Mouse (Mus musculus) kidney, postnatal 0 days (tissue): ENCODE results near the gene Ifitm2. TPM values are rescaled to one million over a fixed set of nuclear protein-coding genes. Genes with fewer than 3 reads are reported as not detected.

Experiments used
- ATAC-seq: fragments of 200-750 bp; cut with Nextera tagmentation; replicated peaks from 2 replicates; pipeline ENCODE4 v1.8.0; 2017; ENCODE audit warnings: low read depth, moderate number of reproducible peaks, moderate TSS enrichment, moderate library complexity; ENCODE audit not compliant: low FRiP score
- DNase-seq: peaks from one replicate; pipeline ENCODE4 v3.0.0-alpha.2; 2016; ENCODE audit warnings: low spot score
- H3K27ac ChIP-seq: fragments of 300-500 bp; sonication (generic); 2 replicates; pipeline ENCODE4 v1.5.1; 2014; ENCODE audit warnings: mild to moderate bottlenecking
- H3K27me3 ChIP-seq: fragments of 300-500 bp; sonication (generic); 2 replicates; pipeline ENCODE4 v1.6.1; 2014; ENCODE audit warnings: low read length, mixed read lengths; ENCODE audit not compliant: insufficient read depth
- H3K36me3 ChIP-seq: fragments of 300-500 bp; sonication (generic); 2 replicates; pipeline ENCODE4 v1.6.1; 2014; ENCODE audit warnings: low read length, mixed read lengths; ENCODE audit not compliant: insufficient read depth
- H3K4me1 ChIP-seq: fragments of 300-500 bp; sonication (generic); replicated peaks from 2 replicates; pipeline ENCODE4 v1.6.1; 2014; ENCODE audit warnings: antibody characterized with exemption, low read length, mixed read lengths; ENCODE audit not compliant: insufficient read depth
- H3K4me2 ChIP-seq: fragments of 300-500 bp; sonication (generic); 2 replicates; pipeline ENCODE4 v1.6.1; 2014; ENCODE audit warnings: mild to moderate bottlenecking, low read length, moderate library complexity, mixed read lengths
- H3K4me3 ChIP-seq: fragments of 300-500 bp; sonication (generic); replicated peaks from 2 replicates; pipeline ENCODE4 v1.5.1; 2014; ENCODE audit warnings: low read depth, low read length
- H3K9ac ChIP-seq: fragments of 300-500 bp; sonication (generic); 2 replicates; pipeline ENCODE4 v1.6.1; 2014; ENCODE audit warnings: low read depth, low read length
- H3K9me3 ChIP-seq: fragments of 300-500 bp; sonication (generic); replicated peaks from 2 replicates; pipeline ENCODE4 v1.6.1; 2016; ENCODE audit warnings: low read length, inconsistent platforms, mixed read lengths
- CTCF ChIP-seq: IDR thresholded peaks from 2 replicates; pipeline ENCODE4 v1.5.1; 2016; ENCODE audit warnings: antibody characterized with exemption, low read depth, mild to moderate bottlenecking, moderate library complexity
- WGBS: fragments of 180-500 bp; shearing (Covaris S2); extraction: QIAGEN DNeasy Blood & Tissue Kit; methylation state at CpG from one replicate; pipeline ENCODE4 v1.1.7; 2014; 5-methylcytosine and 5-hydroxymethylcytosine counted together
- polyA plus RNA-seq: library from polyadenylated mRNA; unstranded; fragments of >200 nt; fragmentation: Nextera tagmentation; extraction: Ambion mirVana; gene quantifications from 2 replicates; pipeline ENCODE4 v1.2.1, GENCODE M21; 2015

Gene Ifitm2
- polyA plus RNA-seq, 1 experiment from 2014 or later, result 1,251 TPM

GRCm38 (mm10) chr7:140948161-140948560, 7.6 kb downstream of the Ifitm2 start:
- H3K9me3 ChIP-seq, result no peaks in the 10 kb centered on the region
- ATAC-seq (no peak), DNase-seq (no peak)
- no peaks in the 10 kb centered on the region for H3K27me3 ChIP-seq
- H3K4me2 ChIP-seq, result no peak overlapping the region
- WGBS, result 86% methylated on average over 8 of the region's 8 CpGs
- no peak overlapping the region for H3K27ac ChIP-seq
- 0 out of 2 replicates have a peak, but pooled peaks cover 21% of the 10 kb centered on the region for H3K36me3 ChIP-seq
- TF ChIP-seq CTCF, result no peak
- no peak overlapping the region for H3K9ac ChIP-seq
- no peak overlapping the region for H3K4me3 ChIP-seq
- H3K4me1 ChIP-seq, result peaks cover 16% of the 10 kb centered on the region

- Histone ChIP-seq H3K27ac (peak overlapping the region; percentile 47; the same call in 1 of the 2 replicates), H3K9me3 (no peaks in the 10 kb centered on the region), H3K9ac (no peak overlapping the region), H3K4me3 (no peak overlapping the region), H3K4me2 (no peak overlapping the region), H3K27me3 (no peaks in the 10 kb centered on the region), H3K4me1 (peaks cover 16% of the 10 kb centered on the region), H3K36me3 (0 out of 2 replicates have a peak, but pooled peaks cover 21% of the 10 kb centered on the region)
- DNase-seq (no peak), ATAC-seq (no peak)
- TF ChIP-seq CTCF, result no peak
- 60% methylated on average over 7 of the region's 7 CpGs for WGBS
These were observed 8.8 kb downstream of the Ifitm2 start for GRCm38 (mm10) chr7:140946980-140947379.

- no peak for DNase-seq
- no peak overlapping the region for H3K4me2 ChIP-seq
- H3K9ac ChIP-seq, result no peak overlapping the region
- ATAC-seq, result no peak
- WGBS, result 92% methylated on average over 10 of the region's 10 CpGs
- no peaks in the 10 kb centered on the region for H3K27me3 ChIP-seq
- H3K36me3 ChIP-seq, result 0 out of 2 replicates have a peak, but pooled peaks cover 21% of the 10 kb centered on the region
- peak overlapping the region; percentile 47; the same call in 1 of the 2 replicates for H3K27ac ChIP-seq
- H3K4me3 ChIP-seq, result no peak overlapping the region
- no peak for TF ChIP-seq CTCF
- H3K9me3 ChIP-seq, result no peaks in the 10 kb centered on the region
- peaks cover 12% of the 10 kb centered on the region for H3K4me1 ChIP-seq
These were observed 9.5 kb downstream of the Ifitm2 start for GRCm38 (mm10) chr7:140946311-140946710.

- no peak for TF ChIP-seq CTCF
- ATAC-seq (no peak), DNase-seq (no peak)
- Histone ChIP-seq H3K27ac (no peak overlapping the region), H3K4me1 (peaks cover 1% of the 10 kb centered on the region; the same call in 1 of the 2 replicates), H3K9me3 (no peaks in the 10 kb centered on the region), H3K27me3 (no peaks in the 10 kb centered on the region), H3K4me2 (no peak overlapping the region), H3K4me3 (no peak overlapping the region), H3K9ac (no peak overlapping the region), H3K36me3 (0 out of 2 replicates have a peak, but pooled peaks cover 21% of the 10 kb centered on the region)
- 97% methylated on average over 5 of the region's 5 CpGs for WGBS
These were observed 10.5 kb downstream of the Ifitm2 start for GRCm38 (mm10) chr7:140945247-140945646.

GRCm38 (mm10) chr7:140944236-140944635, 11.6 kb downstream of the Ifitm2 start:
- H3K27me3 ChIP-seq, result no peaks in the 10 kb centered on the region
- H3K4me2 ChIP-seq, result no peak overlapping the region
- 0 out of 2 replicates have a peak, but pooled peaks cover 21% of the 10 kb centered on the region for H3K36me3 ChIP-seq
- no peak overlapping the region for H3K27ac ChIP-seq
- ATAC-seq (no peak), DNase-seq (no peak)
- H3K9ac ChIP-seq, result no peak overlapping the region
- 83% methylated on average over 7 of the region's 7 CpGs for WGBS
- no peak overlapping the region for H3K4me3 ChIP-seq
- H3K4me1 ChIP-seq, result 0 out of 2 replicates have a peak, but pooled peaks cover 3% of the 10 kb centered on the region
- no peak for TF ChIP-seq CTCF
- no peaks in the 10 kb centered on the region for H3K9me3 ChIP-seq

GRCm38 (mm10) chr7:140943356-140943755, 12.4 kb downstream of the Ifitm2 start:
- 0 out of 2 replicates have a peak, but pooled peaks cover 16% of the 10 kb centered on the region for H3K36me3 ChIP-seq
- no peak for ATAC-seq
- H3K4me3 ChIP-seq, result no peak overlapping the region
- no peaks in the 10 kb centered on the region for H3K9me3 ChIP-seq
- 81% methylated on average over 4 of the region's 4 CpGs for WGBS
- no peak overlapping the region for H3K9ac ChIP-seq
- H3K27me3 ChIP-seq, result no peaks in the 10 kb centered on the region
- no peak overlapping the region for H3K27ac ChIP-seq
- no peak for TF ChIP-seq CTCF
- DNase-seq, result no peak
- no peak overlapping the region for H3K4me2 ChIP-seq
- H3K4me1 ChIP-seq, result 0 out of 2 replicates have a peak, but pooled peaks cover 3% of the 10 kb centered on the region
